Mouse (Mus musculus) hindbrain, embryonic 11.5 days (tissue): Measurements from ENCODE around the gene Gm10518. TPM values are rescaled to one million over a fixed set of nuclear protein-coding genes. Genes with fewer than 3 reads are reported as not detected.

ENCODE experiments used
- ATAC-seq: fragments of 200-750 bp; cut with Nextera tagmentation; 2 replicates; pipeline ENCODE4 v1.8.0; 2017; ENCODE audit warnings: mild to moderate bottlenecking, moderate TSS enrichment, moderate library complexity; ENCODE audit not compliant: low FRiP score
- DNase-seq: peaks from one replicate; pipeline ENCODE4 v3.0.0-alpha.2; 2015; ENCODE audit warnings: low spot score
- H3K27ac ChIP-seq: fragments of 300-500 bp; sonication (generic); 2 replicates; pipeline ENCODE4 v1.5.1; 2014; ENCODE audit warnings: mild to moderate bottlenecking, low read depth, low read length
- H3K27me3 ChIP-seq: fragments of 300-500 bp; sonication (generic); 2 replicates; pipeline ENCODE4 v1.6.1; 2014; ENCODE audit warnings: mild to moderate bottlenecking, low read length, moderate library complexity, mixed read lengths; ENCODE audit not compliant: control insufficient read depth, insufficient read depth
- H3K36me3 ChIP-seq: fragments of 300-500 bp; sonication (generic); 2 replicates; pipeline ENCODE4 v1.6.1; 2014; ENCODE audit warnings: mild to moderate bottlenecking, low read length, moderate library complexity, mixed read lengths; ENCODE audit not compliant: control insufficient read depth, insufficient read depth
- H3K4me1 ChIP-seq: fragments of 300-500 bp; sonication (generic); replicated peaks from 2 replicates; pipeline ENCODE4 v1.6.1; 2014; ENCODE audit warnings: low read length, mixed read lengths; ENCODE audit not compliant: control insufficient read depth, insufficient read depth
- H3K4me2 ChIP-seq: fragments of 300-500 bp; sonication (generic); replicated peaks from 2 replicates; pipeline ENCODE4 v1.6.1; 2014; ENCODE audit warnings: mild to moderate bottlenecking, low read depth, low read length
- H3K4me3 ChIP-seq: fragments of 300-500 bp; sonication (generic); 2 replicates; pipeline ENCODE4 v1.5.1; 2014; ENCODE audit warnings: low read depth, low read length
- H3K9ac ChIP-seq: fragments of 300-500 bp; sonication (generic); 2 replicates; pipeline ENCODE4 v1.6.1; 2014; ENCODE audit warnings: low read depth, low read length
- H3K9me3 ChIP-seq: fragments of 300-500 bp; sonication (generic); 2 replicates; pipeline ENCODE4 v1.6.1; 2016; ENCODE audit warnings: low read length; ENCODE audit not compliant: control insufficient read depth
- WGBS: fragments of 180-500 bp; shearing (Covaris S2); extraction: QIAGEN DNeasy Blood & Tissue Kit; methylation state at CpG from one replicate; pipeline ENCODE4 v1.1.7; 2014; 5-methylcytosine and 5-hydroxymethylcytosine counted together
- polyA plus RNA-seq: library from polyadenylated mRNA; unstranded; fragments of >200 nt; fragmentation: Nextera tagmentation; extraction: Ambion mirVana; gene quantifications from 2 replicates; pipeline ENCODE4 v1.2.1, GENCODE M21; 2014

Gene Gm10518
- polyA plus RNA-seq, 1 experiment from 2014 or later = 0.40 TPM

DNA sequence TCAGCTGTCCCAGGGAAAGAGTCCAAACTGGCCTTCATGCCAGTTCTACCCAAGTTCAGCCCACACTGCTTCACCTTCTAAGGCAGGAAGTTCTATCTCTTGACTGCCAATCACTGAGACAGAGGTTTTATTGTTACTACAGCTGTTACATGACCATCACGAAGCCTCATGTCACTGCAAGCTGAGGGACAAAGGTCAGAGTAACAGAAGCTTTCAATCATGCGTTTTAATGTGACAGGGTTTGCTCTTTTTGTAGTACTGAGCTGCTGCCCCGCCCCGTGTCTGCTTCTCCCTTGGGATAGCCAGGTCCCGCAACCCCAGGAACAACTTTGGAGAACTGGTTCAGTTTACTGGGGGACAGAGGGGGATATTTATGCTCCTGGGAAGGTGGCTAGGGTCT lies 21.4 kb downstream of the Gm10518 start:
- ATAC-seq = no peak
- Histone ChIP-seq H3K9me3 (no peaks in the 10 kb centered on the region), H3K9ac (no peak overlapping the region), H3K27me3 (no peaks in the 10 kb centered on the region), H3K4me2 (no peak overlapping the region), H3K4me3 (no peak overlapping the region), H3K27ac (no peak overlapping the region), H3K4me1 (no peaks in the 10 kb centered on the region), H3K36me3 (no peaks in the 10 kb centered on the region)
- WGBS = 66% methylated on average over 5 of the region's 5 CpGs
- no peak for DNase-seq

GRCm38 (mm10) chr1:179828051-179828450 lies 24.9 kb downstream of the Gm10518 start:
- no peak for ATAC-seq

DNA sequence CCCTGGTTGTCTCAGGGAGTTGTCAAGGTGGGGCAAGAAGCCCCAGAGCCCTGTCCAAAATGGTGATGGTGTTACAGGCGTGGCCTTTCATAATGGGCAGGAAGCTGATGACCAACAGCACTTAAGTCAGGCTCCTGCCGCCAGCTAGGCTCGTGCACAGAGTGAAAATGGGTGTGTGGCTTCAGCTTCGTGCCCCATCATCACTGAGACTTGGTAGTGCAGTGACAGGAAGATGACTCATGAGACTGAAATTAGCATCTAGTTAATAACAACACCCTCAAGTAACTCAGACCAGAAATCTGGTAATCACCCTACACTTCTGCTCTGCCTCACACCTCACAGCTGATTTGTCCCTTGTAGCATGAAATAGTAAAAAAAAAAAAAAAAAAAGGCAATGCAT lies 25.7 kb downstream of the Gm10518 start:
- Histone ChIP-seq H3K9ac (no peak overlapping the region), H3K4me1 (no peaks in the 10 kb centered on the region)
- 88% methylated on average over 4 of the region's 4 CpGs for WGBS

More at GRCm38 (mm10) chr1:179828051-179828450, 24.9 kb downstream of the Gm10518 start:
- H3K9me3 ChIP-seq = no peaks in the 10 kb centered on the region
- DNase-seq = no peak
- H3K9ac ChIP-seq = no peak overlapping the region
- H3K36me3 ChIP-seq = no peaks in the 10 kb centered on the region
- 89% methylated on average over 5 of the region's 5 CpGs for WGBS
- H3K27me3 ChIP-seq = no peaks in the 10 kb centered on the region
- no peak overlapping the region for H3K27ac ChIP-seq
- no peaks in the 10 kb centered on the region for H3K4me1 ChIP-seq
- H3K4me3 ChIP-seq = no peak overlapping the region
- no peak overlapping the region for H3K4me2 ChIP-seq

GRCm38 (mm10) chr1:179832710-179833240 lies 29.6 kb downstream of the Gm10518 start:
- H3K4me3 ChIP-seq = no peak overlapping the region
- H3K9ac ChIP-seq = no peak overlapping the region
- no peaks in the 10 kb centered on the region for H3K4me1 ChIP-seq
- 81% methylated on average over 7 of the region's 7 CpGs for WGBS
- H3K27me3 ChIP-seq = no peaks in the 10 kb centered on the region
- H3K27ac ChIP-seq = no peak overlapping the region
- ATAC-seq (no peak), DNase-seq (no peak)
- no peaks in the 10 kb centered on the region for H3K9me3 ChIP-seq
- H3K36me3 ChIP-seq = no peaks in the 10 kb centered on the region
- H3K4me2 ChIP-seq = no peak overlapping the region

More for the DNA sequence above, 25.7 kb downstream of the Gm10518 start:
- Histone ChIP-seq H3K4me2 (no peak overlapping the region), H3K36me3 (no peaks in the 10 kb centered on the region), H3K9me3 (no peaks in the 10 kb centered on the region), H3K27ac (no peak overlapping the region), H3K27me3 (no peaks in the 10 kb centered on the region), H3K4me3 (no peak overlapping the region)
- no peak for ATAC-seq
- DNase-seq = no peak

- H3K4me3 ChIP-seq = no peak overlapping the region
- H3K9me3 ChIP-seq = no peaks in the 10 kb centered on the region
- no peak for ATAC-seq
- WGBS = 81% methylated on average over 1 of the region's 1 CpGs
- H3K4me1 ChIP-seq = no peaks in the 10 kb centered on the region
- H3K27me3 ChIP-seq = no peaks in the 10 kb centered on the region
- no peak overlapping the region for H3K9ac ChIP-seq
- H3K27ac ChIP-seq = no peak overlapping the region
- H3K4me2 ChIP-seq = no peak overlapping the region
- DNase-seq = no peak
- no peaks in the 10 kb centered on the region for H3K36me3 ChIP-seq
Measured at GRCm38 (mm10) chr1:179833596-179833995, 30.4 kb downstream of the Gm10518 start.

DNA sequence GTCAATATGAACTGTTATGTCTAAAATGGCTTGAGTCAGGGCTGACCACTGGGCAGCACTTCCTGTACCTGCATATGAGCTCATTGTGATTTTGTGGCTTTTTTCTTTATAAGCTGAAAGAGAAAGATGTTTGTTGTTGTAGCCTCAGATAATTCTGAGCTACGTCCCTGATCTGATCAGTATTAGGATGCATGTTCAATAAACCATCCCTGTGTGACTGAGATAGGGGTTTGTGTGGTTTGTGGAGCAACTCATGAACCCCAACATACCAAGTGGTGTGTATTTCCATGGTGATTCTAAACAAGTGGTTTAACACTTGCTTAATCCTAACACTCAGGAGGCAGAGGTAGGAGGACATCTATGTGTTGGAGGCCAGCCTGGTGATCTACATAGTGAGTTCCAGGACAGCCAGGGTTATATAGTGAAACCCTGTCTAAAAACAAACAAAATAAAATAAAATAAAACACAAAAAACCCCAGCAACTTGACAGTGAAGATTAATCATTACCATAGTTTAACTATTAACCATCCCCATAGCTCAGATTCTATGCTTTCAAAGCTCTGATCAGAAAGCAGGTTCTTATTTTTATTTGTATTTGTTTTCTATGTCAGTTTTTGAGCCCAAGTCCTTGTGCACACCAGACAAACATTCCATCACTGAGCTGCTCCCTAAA lies 32.7 kb downstream of the Gm10518 start:
- H3K9me3 ChIP-seq = no peaks in the 10 kb centered on the region
- H3K4me2 ChIP-seq = no peak overlapping the region
- no peaks in the 10 kb centered on the region for H3K4me1 ChIP-seq
- H3K4me3 ChIP-seq = no peak overlapping the region
- ATAC-seq (no peak), DNase-seq (no peak)
- H3K27me3 ChIP-seq = no peaks in the 10 kb centered on the region
- WGBS = 90% methylated on average over 1 of the region's 1 CpGs
- H3K36me3 ChIP-seq = no peaks in the 10 kb centered on the region
- no peak overlapping the region for H3K9ac ChIP-seq
- no peak overlapping the region for H3K27ac ChIP-seq

GRCm38 (mm10) chr1:179836426-179837404 lies 33.5 kb downstream of the Gm10518 start:
- Histone ChIP-seq H3K27me3 (no peaks in the 10 kb centered on the region), H3K9ac (no peak overlapping the region)

DNA sequence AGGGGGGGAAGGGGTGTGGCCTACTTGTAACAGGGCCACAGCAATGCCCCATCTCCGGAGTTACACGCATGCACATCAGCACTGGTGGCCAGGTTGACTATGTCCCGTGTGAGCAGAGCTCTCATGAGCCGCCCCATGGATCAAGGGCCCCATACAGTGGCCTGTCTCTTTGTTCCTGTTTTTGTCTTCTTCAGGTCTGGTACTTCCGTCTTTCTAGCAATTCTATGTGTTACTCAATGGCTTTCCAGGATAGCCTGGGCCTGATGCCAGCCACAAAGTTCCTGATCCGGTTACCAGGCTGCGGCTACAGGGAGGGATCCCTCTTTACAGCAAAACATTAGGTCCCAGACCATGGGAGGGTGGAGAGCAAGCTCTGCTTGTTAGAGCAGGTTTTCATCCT lies 39.4 kb downstream of the Gm10518 start:
- H3K27ac ChIP-seq = no peak overlapping the region
- H3K4me3 ChIP-seq = no peak overlapping the region
- H3K36me3 ChIP-seq = no peaks in the 10 kb centered on the region
- H3K9ac ChIP-seq = no peak overlapping the region
- H3K4me2 ChIP-seq = no peak overlapping the region
- H3K4me1 ChIP-seq = no peaks in the 10 kb centered on the region
- DNase-seq = no peak
- ATAC-seq = no peak
- no peaks in the 10 kb centered on the region for H3K9me3 ChIP-seq
- 90% methylated on average over 7 of the region's 7 CpGs for WGBS
- H3K27me3 ChIP-seq = no peaks in the 10 kb centered on the region

More at GRCm38 (mm10) chr1:179836426-179837404, 33.5 kb downstream of the Gm10518 start:
- DNase-seq (no peak), ATAC-seq (no peak)
- no peaks in the 10 kb centered on the region for H3K4me1 ChIP-seq
- no peak overlapping the region for H3K4me2 ChIP-seq
- 92% methylated on average over 7 of the region's 7 CpGs for WGBS
- H3K4me3 ChIP-seq = no peak overlapping the region
- no peak overlapping the region for H3K27ac ChIP-seq
- no peaks in the 10 kb centered on the region for H3K36me3 ChIP-seq
- no peaks in the 10 kb centered on the region for H3K9me3 ChIP-seq
